Mouse (Mus musculus) naive thymus-derived CD4-positive, alpha-beta T cell, adult 2 months (primary cell): Measurements from ENCODE around the gene Psmc3ip.
"Not testable (repeated sequence)": the region's sequence is repeated elsewhere in the genome, so short reads cannot be mapped to it uniquely, and the experiment has no call there.

Experiments
- DNase-seq: peaks from one replicate; pipeline ENCODE4 v3.0.0-alpha.2; 2011; ENCODE audit warnings: low read depth

Psmc3ip gene

DNA sequence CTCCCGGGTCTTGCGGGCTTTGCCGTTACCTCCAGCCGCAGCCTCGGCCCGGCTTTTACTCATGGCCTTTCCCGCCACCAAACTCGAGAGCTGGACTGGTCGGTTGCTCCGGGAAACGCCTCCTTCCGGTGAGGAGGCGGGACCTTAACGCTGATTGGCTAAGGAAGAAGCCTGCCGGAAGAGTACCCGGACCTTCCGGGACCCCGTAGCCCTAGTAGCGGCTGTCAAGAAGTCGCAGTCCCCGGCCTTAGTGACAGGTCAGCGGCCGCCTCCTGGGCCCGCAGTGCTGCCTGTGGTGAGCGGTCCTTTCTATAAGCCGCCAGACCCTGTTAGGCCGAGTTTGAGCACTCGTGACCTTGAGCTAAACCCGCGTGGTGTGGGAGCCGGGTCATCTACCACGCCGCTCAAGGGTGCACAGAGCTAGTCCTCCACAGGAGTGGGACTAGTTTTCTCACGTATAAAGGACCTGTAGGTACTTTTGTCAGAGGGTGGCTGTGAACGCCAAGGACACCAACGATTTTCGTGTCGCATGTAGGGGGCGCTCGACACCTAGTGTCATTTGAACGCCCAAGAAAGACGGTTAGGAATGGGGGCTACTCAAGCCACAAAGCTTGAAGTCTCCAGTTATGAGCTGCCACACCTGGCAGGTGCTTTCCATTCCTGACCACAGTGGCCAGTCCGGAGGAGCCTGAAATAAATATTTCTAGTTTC lies at the start of gene Psmc3ip:
TSS of gene Psmc3ip (minus strand) at position 123 of the 711 bp plus-strand sequence.
- DNase-seq, result peak; percentile 91

GRCm38 (mm10) chr11:101143338-101144225 lies 48.3 kb upstream of the Psmc3ip start:
- peak; percentile 80 for DNase-seq

- DNase-seq, result no peak
Measured at GRCm38 (mm10) chr11:101142215-101142967, 47.2 kb upstream of the Psmc3ip start.

DNA sequence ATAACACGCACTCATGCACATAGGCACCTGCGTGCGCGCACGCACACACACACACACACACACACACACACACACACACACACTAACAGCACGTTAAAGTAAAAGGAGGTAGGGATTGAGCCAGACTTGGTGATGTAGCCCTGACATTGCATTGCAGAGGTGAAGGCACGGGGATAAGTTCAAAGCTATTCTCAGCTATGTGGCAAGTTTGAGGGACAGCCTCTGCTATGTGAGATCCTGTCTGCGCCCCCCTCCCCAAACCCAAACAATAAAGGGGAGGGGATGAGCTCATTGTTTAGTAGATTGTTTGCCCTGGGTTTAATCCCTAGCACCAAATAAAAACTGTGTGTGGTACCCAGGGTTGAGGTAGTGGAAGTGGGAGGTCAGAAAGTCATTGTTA lies 45.9 kb upstream of the Psmc3ip start:
- DNase-seq, result no peak

DNA sequence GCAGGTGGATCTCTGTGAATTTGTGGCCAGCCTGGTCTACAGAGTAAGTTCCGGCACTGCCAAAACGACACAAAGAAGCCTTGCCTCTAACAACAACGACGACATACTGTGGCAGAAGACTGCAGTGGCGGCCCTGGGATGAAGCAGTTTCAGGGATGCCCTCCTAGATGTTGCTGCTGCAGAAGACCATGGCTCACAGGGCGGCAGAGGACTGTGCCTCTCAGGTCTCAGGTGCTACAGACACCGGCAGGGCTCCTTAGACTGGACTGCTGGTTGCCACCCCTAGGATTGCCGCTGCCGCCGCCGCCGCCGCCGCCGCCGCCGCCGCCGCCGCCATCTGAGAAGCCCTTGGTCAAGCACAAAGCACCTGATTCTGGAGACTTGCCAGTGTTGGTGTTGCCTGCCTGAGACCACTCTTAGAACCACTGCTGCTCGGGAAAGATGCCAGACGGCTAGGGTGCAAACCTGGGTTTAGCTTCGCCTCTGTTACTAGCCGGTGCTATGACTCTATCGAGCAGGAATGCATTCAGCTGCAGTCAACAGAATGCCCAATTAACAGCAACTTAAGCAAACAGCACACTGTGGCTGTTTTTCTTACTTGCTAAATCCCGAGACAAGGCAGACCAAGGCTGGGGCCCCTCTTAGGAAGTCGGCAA lies 45.1 kb upstream of the Psmc3ip start:
- peak; percentile 42 for DNase-seq

DNA sequence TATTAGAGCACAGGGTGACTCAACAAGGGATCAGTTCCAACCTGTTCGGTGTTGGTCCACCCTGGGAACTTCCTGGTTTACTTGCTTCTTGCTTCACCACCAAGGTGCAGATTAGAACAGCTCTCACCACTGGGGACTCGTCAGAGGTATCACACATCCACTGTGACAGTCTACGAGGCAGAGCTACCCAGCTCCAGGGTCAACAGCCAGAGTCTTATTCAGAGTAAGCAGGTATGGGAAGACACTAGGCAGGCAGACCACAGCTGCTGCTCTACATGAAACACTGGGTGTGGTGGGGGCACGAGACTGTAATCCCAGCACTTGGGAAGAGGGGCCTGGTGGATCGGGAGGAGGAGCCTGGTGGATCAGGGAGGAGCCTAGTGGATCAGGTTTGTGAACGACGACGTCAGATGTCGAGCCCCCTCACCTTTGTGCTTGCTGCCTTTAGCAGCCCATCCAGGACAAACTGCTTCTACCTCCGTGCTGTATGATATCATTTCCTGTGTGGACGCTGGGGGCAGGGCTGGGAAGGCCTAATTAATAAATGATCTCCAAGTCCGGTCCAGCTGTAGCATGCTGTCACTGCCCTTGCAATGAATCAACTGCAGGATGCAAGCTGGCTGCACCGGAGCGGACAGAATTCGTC lies 43.4 kb upstream of the Psmc3ip start:
- no peak for DNase-seq

DNA sequence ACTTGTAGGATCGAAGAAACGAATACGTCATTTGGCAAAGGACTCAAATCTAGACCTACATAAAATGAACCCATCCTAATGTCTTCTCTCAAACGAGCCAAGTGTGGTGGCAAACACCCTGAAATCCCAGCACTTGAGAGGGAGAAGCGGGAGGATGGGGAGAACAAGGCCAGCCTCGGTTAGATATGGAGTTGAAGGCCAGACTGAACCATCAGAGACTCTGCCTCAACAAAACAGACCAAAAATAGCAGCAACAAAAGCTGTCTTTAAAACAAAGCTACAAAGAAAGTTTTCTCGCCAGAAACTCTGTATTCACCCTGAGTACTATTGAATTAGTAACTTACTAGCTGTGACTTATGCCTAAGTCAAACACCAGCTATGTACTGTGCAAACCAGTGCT lies 41.8 kb upstream of the Psmc3ip start:
- DNase-seq, result no peak

DNA sequence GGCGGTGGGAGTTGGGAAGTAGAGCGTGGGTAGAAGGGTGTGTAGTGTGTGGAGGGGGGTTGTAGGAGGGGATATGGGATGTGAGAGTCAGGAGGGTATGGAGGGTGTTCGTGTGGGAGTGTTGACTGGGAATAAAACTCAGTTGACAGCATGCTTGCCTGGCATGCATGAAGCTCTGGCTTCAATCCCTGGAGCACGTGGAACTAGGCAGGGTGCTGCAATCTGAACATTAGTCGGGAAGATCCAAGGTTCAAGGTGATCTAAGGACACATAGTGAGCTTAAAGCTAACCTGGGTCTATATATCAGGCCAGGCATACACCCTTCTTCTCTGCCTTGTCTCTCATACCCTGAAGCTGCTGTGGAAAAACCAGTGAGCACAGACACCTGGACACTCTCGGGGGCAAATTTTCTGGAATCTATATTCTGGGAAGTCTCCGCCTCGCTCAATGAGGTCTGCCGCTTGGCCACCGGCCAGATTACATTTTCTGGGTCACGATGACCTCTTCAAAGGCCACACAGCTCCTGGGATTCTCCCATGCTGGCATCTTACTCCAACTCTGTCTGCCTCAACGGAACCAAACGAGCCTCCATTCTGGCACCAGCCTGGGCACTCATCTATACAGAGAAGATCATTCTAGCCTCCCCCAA lies 39.1 kb upstream of the Psmc3ip start:
- DNase-seq, result no peak

DNA sequence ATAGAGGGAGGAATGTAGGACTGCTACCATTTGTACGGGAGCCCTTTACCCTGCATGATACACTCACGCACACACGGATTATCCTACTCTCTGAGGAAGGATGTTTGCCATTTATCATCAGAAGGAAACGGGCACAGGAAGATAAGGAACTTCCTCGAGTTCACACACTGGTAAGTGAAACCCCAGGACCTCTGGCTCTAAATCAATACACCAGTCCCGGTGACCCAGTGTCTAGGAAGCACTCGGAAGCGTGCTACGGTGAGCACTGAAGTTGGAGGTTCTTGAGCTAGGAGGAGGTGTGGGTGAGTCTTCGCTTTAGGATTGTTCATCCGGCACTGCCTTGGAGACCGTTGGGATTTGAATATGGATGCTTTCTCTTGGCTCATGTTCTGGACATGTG lies 37.8 kb upstream of the Psmc3ip start:
- no peak for DNase-seq

- DNase-seq, result no peak
Measured at GRCm38 (mm10) chr11:101131701-101132100, 36.5 kb upstream of the Psmc3ip start.

DNA sequence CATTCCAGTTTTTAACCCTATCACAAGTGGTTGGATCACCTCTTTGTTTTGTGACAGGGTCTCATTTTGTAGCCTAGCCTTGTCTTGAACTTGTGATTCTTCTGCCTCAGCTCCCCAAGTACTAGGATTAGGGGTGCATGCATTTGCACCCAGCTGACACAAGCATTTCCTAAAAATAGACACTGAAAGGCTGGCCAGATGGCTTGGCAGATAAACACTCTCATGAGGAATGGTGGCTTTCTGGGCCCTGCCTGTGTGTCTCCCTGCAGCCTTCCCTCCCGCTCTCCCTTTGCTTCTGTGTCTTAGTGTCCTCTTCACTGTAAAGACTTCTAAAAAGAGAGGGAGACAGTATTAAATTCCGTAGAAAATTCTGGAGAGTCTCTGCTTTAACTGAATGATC lies 36.0 kb upstream of the Psmc3ip start:
- no peak for DNase-seq

DNA sequence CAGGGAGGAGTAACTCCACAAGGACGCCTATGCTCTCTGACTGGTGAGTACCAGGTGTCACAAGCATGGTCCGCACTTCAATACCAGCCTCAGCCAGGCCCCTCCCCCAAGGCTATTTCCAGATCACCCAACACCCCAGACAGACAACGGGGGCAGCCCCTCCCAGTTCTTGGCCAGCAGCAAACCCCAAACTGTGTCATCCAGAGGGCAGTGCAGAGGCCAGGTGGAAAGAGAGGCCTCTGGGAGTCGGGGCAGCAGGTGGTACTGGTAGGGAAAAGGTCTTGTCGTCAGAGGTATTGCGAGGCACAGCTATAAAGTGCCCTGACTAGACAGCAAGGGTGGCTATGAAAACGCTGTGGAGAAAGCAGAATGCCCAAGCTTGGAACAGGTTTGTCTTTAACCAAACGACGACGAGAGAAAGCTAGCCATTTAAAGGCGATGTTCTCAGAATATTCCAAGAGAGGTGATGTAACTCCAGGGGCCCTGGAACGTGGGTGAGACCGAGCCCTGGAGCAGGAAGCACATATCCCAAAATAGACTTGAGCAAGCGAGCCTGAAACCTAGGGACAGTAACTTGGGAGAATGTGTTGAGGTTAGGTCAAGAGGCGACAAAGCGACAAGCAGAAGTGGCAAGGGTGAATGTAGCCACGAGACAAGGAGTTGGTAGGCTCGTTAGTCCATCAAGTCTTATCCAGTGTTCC lies 35.0 kb upstream of the Psmc3ip start:
- DNase-seq, result no peak

DNA sequence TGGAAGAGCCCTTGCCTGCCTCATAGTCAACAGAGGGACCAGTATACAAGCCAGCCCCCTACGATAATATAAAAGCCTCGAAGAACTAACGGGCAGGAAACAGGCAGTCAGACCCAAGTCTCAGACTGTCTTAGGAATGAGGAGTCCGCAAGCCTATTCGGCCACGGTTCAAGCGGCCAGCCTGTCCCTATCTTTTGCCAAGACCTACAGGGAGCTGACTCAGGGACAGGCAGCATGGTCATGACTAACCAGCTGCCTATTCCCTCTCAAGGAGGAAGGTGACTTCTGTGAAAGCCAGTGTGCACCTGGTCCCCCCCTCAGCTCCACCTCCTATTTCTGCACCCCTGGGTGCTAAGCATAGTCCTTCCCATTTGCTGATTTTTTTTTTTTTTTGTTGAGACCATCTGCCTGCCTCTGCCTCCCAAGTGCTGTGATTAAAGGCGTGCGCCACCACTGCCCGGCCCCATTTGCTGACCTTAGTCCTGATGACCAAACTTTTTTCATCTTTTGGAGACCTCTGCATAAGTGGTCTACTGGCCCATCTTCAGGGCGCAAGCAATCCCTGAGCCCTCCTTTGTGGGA lies 33.9 kb upstream of the Psmc3ip start:
- no peak for DNase-seq

DNA sequence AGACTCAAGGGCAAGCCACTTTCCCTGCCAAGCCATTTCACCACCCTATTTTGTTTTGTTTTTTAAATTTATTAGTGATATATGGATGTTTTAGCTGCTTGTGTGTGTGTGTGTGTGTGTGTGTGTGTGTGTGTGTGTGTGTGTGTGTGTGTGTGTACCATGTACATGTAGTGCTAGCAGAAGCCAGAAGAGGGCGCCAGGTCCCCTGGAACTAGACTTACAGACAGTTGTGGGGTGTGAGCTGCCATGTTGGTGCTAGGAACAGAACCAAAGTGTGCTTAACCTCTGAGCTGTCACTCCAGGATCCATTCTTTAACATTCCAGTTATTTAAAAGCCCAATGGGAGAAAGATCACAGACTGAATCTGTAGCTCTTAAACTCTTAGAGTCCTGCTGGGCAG lies 31.8 kb upstream of the Psmc3ip start:
- DNase-seq, result peak; percentile 37

- not testable (repeated sequence) for DNase-seq
Measured at GRCm38 (mm10) chr11:101125008-101125407, 29.8 kb upstream of the Psmc3ip start.

DNA sequence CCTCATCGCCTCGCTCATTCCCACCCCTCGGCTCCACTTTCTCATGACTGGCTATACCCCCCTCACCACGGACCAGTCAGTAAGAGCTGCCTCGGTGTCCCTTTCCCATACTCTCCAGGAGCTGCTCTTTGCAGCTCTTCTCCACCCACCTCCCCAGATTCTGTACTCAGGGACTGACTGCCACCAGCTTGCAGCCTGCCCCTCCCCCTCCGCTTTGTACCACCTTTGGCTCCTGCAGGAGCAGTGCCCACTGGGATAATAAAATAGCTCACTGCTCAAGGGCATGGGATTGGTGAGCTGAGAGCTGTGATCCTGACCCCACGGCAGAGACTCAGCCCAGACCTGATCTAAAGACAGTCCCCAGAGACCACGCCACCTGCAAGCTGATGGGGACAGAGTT lies 29.3 kb upstream of the Psmc3ip start:
- not testable (repeated sequence) for DNase-seq

DNA sequence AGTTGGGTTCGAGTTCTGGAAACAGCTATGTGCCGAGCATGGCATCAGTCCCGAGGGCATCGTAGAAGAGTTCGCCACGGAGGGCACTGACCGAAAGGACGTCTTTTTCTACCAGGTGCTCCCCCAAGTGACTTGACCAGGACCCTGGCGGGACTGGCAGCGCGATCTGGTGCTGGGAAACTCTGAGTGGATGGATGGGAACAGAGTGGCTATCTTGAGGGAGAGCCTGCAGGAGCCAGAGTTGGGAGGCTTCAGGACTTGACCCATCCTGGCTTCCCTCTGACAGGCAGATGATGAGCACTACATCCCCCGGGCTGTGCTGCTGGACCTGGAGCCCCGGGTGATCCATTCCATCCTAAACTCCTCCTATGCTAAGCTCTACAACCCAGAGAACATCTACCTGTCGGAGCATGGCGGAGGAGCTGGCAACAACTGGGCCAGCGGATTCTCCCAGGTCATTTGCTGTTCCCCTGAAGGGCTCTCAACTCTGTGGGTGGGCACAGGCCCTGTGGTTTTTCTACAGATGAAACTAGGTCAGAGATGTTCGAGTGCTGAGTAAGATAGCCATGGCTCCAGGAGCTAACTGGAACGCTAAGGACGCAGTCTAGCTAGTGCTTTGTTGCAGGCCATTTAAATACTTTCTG lies 25.4 kb upstream of the Psmc3ip start:
- DNase-seq, result no peak

DNA sequence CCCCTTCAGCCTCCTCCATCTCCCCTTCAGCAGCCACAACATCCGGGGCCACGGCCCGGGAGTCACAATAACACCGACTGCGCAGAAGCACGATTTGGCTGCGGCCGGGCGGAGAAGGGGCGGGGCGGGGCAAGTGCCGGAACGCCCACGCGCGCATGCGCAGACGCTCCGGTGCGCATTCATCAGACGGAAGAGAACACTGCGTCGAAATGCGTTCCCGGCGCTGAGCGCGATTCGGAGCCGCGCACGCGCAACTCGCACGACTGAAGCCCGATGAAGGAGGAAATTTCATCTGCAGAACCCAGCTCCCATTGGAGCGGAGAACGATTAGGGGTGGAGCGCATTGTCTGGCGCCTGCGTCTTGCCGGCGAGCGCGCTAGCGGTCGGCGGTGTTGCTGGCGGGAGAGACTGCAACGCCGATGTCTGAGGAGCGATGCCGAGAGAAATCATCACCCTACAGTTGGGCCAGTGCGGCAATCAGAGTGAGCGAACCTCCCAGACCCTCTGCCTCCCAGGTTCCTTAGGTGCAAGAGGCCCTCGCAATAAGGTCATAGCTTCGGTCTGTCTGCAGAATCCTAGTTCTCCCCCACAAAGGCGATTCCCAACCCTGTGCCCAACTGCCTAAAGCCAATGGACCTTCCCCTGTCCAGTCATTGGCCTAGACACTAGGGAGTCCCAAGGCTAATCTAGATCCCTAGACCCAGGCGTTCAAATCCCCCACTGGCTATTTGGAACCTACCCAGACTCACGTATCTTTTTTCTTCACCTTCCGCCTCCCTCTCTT lies 24.7 kb upstream of the Psmc3ip start, which contains the start of the genes Retreg3 and Tubg1:
TSS of gene Retreg3 (minus strand) at position 133 of the 784 bp plus-strand sequence.
TSS of gene Tubg1 (plus strand) at position 178 of the 784 bp plus-strand sequence.
- DNase-seq, result peak; percentile 100
